Mouse (Mus musculus): ENCODE data around the gene Rab14.

DNA sequence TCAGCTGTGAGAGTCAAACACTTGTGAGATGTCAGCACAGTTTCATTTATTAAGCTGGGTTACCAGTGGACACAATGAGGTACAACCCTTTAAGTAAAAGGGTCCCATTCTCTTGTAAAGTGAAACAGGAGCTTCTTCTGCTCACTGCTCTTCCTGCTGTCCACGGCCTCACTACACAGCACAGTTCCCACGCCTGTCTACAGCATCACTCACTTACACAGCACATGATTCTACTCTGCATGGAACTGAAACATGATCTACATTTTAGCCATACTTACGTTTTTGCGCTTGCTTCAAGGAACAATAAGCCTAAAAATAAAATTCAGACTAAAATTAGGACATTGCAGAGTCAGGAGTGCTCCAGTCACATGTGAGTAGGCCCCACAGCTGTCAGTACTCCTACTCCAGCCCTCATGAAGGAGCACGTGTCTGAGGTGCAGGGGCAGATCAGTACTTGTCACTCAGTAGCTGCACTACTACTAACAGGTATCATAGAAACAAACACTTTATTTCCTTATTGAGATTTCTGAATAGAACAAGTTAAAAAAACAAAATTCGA lies 17.7 kb downstream of the Rab14 start:
- no peak for TF ChIP-seq CTCF (IDR thresholded peaks at IDR 0.05; ENCODE audit: extremely low read depth, insufficient read depth, low read length)
- no peak for TF ChIP-seq POLR2A (IDR thresholded peaks at IDR 0.05; ENCODE audit: extremely low read depth, insufficient read depth, low read length)
